Mouse (Mus musculus) forebrain, embryonic 14.5 days (tissue): Measurements from ENCODE around the gene Gpr75. TPM values are rescaled to one million over a fixed set of nuclear protein-coding genes. Genes with fewer than 3 reads are reported as not detected.

Source experiments
- ATAC-seq: fragments of 200-750 bp; cut with Nextera tagmentation; 2 replicates; pipeline ENCODE4 v1.8.0; 2017; ENCODE audit warnings: mild to moderate bottlenecking, moderate library complexity
- DNase-seq: peaks from one replicate; pipeline ENCODE4 v3.0.0-alpha.2; 2015; ENCODE audit warnings: low spot score
- H3K27ac ChIP-seq: fragments of 300-500 bp; sonication (generic); 2 replicates; pipeline ENCODE4 v1.5.1; 2014; ENCODE audit warnings: low read depth, mild to moderate bottlenecking, control low read depth, low read length, moderate library complexity
- H3K27me3 ChIP-seq: fragments of 300-500 bp; sonication (generic); replicated peaks from 2 replicates; pipeline ENCODE4 v1.6.1; 2014; ENCODE audit warnings: low read length, control low read depth, mixed read lengths; ENCODE audit not compliant: control insufficient read depth, insufficient read depth
- H3K36me3 ChIP-seq: fragments of 300-500 bp; sonication (generic); 2 replicates; pipeline ENCODE4 v1.6.1; 2014; ENCODE audit warnings: low read length, control low read depth; ENCODE audit not compliant: control insufficient read depth, insufficient read depth
- H3K4me1 ChIP-seq: fragments of 300-500 bp; sonication (generic); 2 replicates; pipeline ENCODE4 v1.6.1; 2014; ENCODE audit warnings: antibody characterized with exemption, low read length, control low read depth; ENCODE audit not compliant: control insufficient read depth, insufficient read depth
- H3K4me2 ChIP-seq: fragments of 300-500 bp; sonication (generic); 2 replicates; pipeline ENCODE4 v1.6.1; 2014; ENCODE audit warnings: mild to moderate bottlenecking, control low read depth, low read length
- H3K4me3 ChIP-seq: fragments of 300-500 bp; sonication (generic); 2 replicates; pipeline ENCODE4 v1.5.1; 2014; ENCODE audit warnings: low read depth, low read length, control low read depth
- H3K9ac ChIP-seq: fragments of 300-500 bp; sonication (generic); 2 replicates; pipeline ENCODE4 v1.6.1; 2014; ENCODE audit warnings: mild to moderate bottlenecking, low read length, control low read depth, moderate library complexity
- H3K9me3 ChIP-seq: fragments of 300-500 bp; sonication (generic); replicated peaks from 2 replicates; pipeline ENCODE4 v1.6.1; 2016; ENCODE audit warnings: low read length, control low read depth, mixed read lengths; ENCODE audit not compliant: control insufficient read depth
- WGBS: fragments of 180-500 bp; shearing (Covaris S2); extraction: QIAGEN DNeasy Blood & Tissue Kit; methylation state at CpG from one replicate; pipeline ENCODE4 v1.1.7; 2014; 5-methylcytosine and 5-hydroxymethylcytosine counted together
- polyA plus RNA-seq: library from polyadenylated mRNA; unstranded; fragments of >200 nt; fragmentation: Nextera tagmentation; extraction: Ambion mirVana; gene quantifications from 2 replicates; pipeline ENCODE4 v1.2.1, GENCODE M21; 2014

Gene Gpr75
- 4.2 and 5.2 TPM in 2 replicates for polyA plus RNA-seq

DNA sequence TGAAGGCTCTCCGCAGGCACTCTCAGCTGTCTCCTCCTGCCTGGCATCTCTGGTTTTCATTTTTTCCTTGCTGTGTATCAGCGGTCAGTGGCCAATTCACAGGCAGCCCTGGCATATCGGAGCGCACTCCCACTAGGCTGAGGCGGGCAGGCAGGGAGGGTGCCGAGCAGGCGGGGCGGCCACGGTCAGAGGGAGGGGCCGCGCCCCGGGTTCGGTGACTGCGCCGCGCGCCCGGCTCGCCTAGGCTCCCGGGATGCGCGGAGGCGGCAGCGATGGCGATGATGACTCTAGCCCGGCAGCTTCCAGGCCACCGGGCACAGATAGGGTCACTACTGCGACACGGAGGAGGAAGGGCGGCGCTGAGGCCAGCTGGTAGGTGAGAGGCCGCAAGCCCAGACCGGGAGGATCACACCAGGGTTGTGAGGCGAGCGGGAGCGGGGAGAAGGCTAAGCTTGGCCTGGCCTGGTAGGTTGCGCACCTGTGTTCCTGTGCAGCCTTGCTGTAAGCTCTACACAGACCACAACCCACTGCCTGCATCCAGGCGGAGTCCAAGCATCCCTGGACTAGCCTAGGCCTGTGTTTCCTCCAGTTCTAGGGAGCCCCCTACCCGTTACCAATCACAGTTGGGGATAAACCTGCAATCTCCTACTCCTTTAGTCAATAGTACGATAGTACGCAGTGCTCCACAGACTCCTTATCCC lies at the start of gene Gpr75, which contains the start of gene Asb3:
Gene Gpr75, plus strand, starts transcription at position 188 of the 701 bp plus-strand sequence.
Gene Asb3, plus strand, starts transcription at position 246 of the 701 bp plus-strand sequence.
- Histone ChIP-seq H3K4me2 (peak within 1 kb of the TSS; percentile 83), H3K4me1 (no peaks in the 10 kb centered on the region), H3K36me3 (peaks cover under 1% of the 10 kb centered on the region; the same call in 1 of the 2 replicates), H3K27ac (peak within 1 kb of the TSS; percentile 65), H3K4me3 (peak within 1 kb of the TSS; percentile 55), H3K27me3 (no peaks in the 10 kb centered on the region), H3K9ac (peak within 1 kb of the TSS; percentile 83), H3K9me3 (no peaks in the 10 kb centered on the region)
- ATAC-seq (peak; percentile 96), DNase-seq (peak; percentile 52)
- WGBS: 2% methylated on average over 41 of the region's 41 CpGs

DNA sequence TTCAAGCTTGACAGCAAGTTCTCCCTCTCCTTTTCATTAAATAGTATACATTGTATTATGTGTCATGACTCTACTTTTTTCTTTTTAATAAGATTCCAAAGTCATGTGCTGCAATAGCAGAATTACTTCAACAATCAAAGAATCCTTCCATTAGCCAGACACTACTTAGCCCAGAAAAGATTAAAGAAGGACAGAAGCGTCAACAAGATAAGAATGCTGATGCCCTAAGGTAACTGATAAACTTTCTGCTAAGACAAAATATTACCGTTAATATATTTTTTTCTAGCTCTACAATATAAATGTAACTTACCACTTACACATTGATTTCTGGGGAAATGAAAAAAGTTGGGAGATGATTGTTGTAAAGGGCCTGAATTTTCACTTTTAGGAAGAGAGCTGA lies 46.4 kb upstream of the Gpr75 start:
- DNase-seq (no peak), ATAC-seq (no peak)
- Histone ChIP-seq H3K9ac (no peak overlapping the region), H3K27me3 (no peaks in the 10 kb centered on the region), H3K27ac (no peak overlapping the region), H3K36me3 (peaks cover 50% of the 10 kb centered on the region), H3K4me3 (no peak overlapping the region), H3K4me2 (no peak overlapping the region), H3K9me3 (no peaks in the 10 kb centered on the region), H3K4me1 (no peaks in the 10 kb centered on the region)
- 95% methylated on average over 2 of the region's 2 CpGs for WGBS

- ATAC-seq: no peak
- no peak overlapping the region for H3K27ac ChIP-seq
- no peaks in the 10 kb centered on the region for H3K4me1 ChIP-seq
- H3K4me2 ChIP-seq: no peak overlapping the region
- no peaks in the 10 kb centered on the region for H3K9me3 ChIP-seq
- no peak for DNase-seq
- H3K36me3 ChIP-seq: peaks cover 49% of the 10 kb centered on the region
- no peak overlapping the region for H3K4me3 ChIP-seq
- no peak overlapping the region for H3K9ac ChIP-seq
- WGBS: 92% methylated on average over 1 of the region's 1 CpGs
- no peaks in the 10 kb centered on the region for H3K27me3 ChIP-seq
Observed at GRCm38 (mm10) chr11:30844355-30844754, 40.8 kb upstream of the Gpr75 start.

GRCm38 (mm10) chr11:30872425-30872824 lies 12.7 kb upstream of the Gpr75 start:
- Histone ChIP-seq H3K4me3 (no peak overlapping the region), H3K4me2 (no peak overlapping the region), H3K36me3 (peaks cover 48% of the 10 kb centered on the region), H3K27ac (no peak overlapping the region), H3K9ac (no peak overlapping the region), H3K9me3 (no peaks in the 10 kb centered on the region), H3K4me1 (no peaks in the 10 kb centered on the region), H3K27me3 (no peaks in the 10 kb centered on the region)
- ATAC-seq (no peak), DNase-seq (no peak)

GRCm38 (mm10) chr11:30888153-30888552 lies 3.0 kb downstream of the Gpr75 start:
- 88% methylated on average over 2 of the region's 2 CpGs for WGBS
- DNase-seq (no peak), ATAC-seq (no peak)
- no peak overlapping the region for H3K27ac ChIP-seq
- H3K27me3 ChIP-seq: no peaks in the 10 kb centered on the region
- no peak overlapping the region for H3K9ac ChIP-seq
- no peaks in the 10 kb centered on the region for H3K9me3 ChIP-seq
- no peaks in the 10 kb centered on the region for H3K4me1 ChIP-seq
- no peaks in the 10 kb centered on the region for H3K36me3 ChIP-seq
- no peak overlapping the region for H3K4me3 ChIP-seq
- H3K4me2 ChIP-seq: no peak overlapping the region

DNA sequence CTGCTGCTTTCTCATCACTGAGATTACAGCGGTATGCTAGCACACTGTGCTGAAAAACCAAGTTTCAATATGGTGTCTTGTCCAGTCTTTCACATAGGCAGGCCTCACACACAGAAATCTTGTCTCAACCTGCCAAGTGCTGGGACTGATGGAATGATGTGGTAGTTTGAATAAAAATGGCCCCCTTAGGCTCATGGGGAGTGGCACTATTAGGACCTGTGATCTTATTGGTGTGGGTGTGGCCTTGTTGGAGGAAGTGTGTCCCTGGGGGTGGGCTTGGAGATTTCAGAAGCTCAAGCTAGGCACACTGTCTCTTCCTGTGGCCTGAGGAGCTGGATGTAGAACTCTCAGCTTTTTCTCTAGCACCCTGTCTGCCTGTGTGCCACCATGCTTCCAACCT lies 11.0 kb downstream of the Gpr75 start:
- 81% methylated on average over 1 of the region's 1 CpGs for WGBS
- Histone ChIP-seq H3K9ac (no peak overlapping the region), H3K4me3 (no peak overlapping the region), H3K4me2 (no peak overlapping the region), H3K4me1 (no peaks in the 10 kb centered on the region), H3K36me3 (no peaks in the 10 kb centered on the region), H3K27ac (no peak overlapping the region), H3K27me3 (no peaks in the 10 kb centered on the region), H3K9me3 (no peaks in the 10 kb centered on the region)
- ATAC-seq: no peak
- DNase-seq: no peak

GRCm38 (mm10) chr11:30899312-30899711 lies 14.2 kb downstream of the Gpr75 start:
- no peak overlapping the region for H3K4me2 ChIP-seq
- H3K9ac ChIP-seq: no peak overlapping the region
- ATAC-seq: no peak
- no peak overlapping the region for H3K4me3 ChIP-seq
- H3K27me3 ChIP-seq: no peaks in the 10 kb centered on the region
- no peak overlapping the region for H3K27ac ChIP-seq
- H3K36me3 ChIP-seq: no peaks in the 10 kb centered on the region
- no peaks in the 10 kb centered on the region for H3K4me1 ChIP-seq
- DNase-seq: no peak
- no peaks in the 10 kb centered on the region for H3K9me3 ChIP-seq

DNA sequence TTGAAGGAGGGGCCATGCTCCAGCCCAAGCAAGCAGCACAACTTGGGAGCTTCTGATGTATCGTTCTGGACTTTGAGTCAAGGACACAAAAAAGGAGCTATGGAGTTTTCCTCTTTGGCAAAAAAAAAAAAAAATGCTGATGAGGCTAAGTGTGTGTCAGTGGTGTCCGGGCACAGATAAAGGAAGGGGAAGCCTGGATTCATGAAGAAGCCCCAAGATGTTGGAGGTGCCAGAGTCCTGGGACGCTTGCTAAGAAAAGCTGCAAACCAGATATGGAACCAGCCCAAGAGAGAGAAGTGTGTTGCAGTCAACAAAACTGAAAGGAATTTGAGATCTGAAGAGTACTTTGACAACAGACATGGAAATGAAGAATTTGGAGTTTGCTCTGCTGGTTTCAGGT lies 27.2 kb downstream of the Gpr75 start:
- Histone ChIP-seq H3K27ac (no peak overlapping the region), H3K4me3 (no peak overlapping the region), H3K36me3 (no peaks in the 10 kb centered on the region), H3K9me3 (no peaks in the 10 kb centered on the region), H3K9ac (no peak overlapping the region), H3K4me2 (no peak overlapping the region), H3K27me3 (no peaks in the 10 kb centered on the region), H3K4me1 (no peaks in the 10 kb centered on the region)
- WGBS: 94% methylated on average over 3 of the region's 3 CpGs
- DNase-seq (no peak), ATAC-seq (no peak)

DNA sequence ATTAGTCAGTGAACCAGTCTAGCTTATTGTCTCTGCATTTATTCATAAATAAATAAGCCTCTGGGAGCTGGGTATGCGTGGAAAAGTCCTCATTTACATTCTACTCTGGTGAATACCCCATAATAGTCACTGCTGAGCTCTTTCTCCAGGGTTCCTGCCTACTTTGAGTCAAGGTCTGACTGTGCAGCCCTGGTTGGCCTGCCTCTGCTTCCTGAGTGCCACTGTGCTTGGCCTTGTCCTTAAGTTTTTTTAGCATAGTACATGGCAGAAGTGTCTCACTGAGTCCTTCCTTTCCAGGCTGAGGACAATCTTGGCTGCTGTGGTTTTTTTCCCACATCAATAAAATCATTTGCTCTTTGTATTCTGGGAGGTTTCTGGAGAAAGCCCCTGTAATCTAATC lies 35.5 kb downstream of the Gpr75 start:
- Histone ChIP-seq H3K4me2 (no peak overlapping the region), H3K4me1 (no peaks in the 10 kb centered on the region), H3K4me3 (no peak overlapping the region), H3K36me3 (0 out of 2 replicates have a peak, but pooled peaks cover 3% of the 10 kb centered on the region), H3K27ac (no peak overlapping the region), H3K9me3 (no peaks in the 10 kb centered on the region), H3K9ac (no peak overlapping the region), H3K27me3 (no peaks in the 10 kb centered on the region)
- WGBS: 59% methylated on average over 1 of the region's 1 CpGs
- DNase-seq: no peak
- ATAC-seq: no peak
